Mouse (Mus musculus) small intestine, adult 2 months (tissue): ENCODE measurements around the gene Metrnl. TPM values are rescaled to one million over a fixed set of nuclear protein-coding genes. Genes with fewer than 3 reads are reported as not detected.

Experiments
- H3K27ac ChIP-seq: fragments of 200-500 bp; 2 replicates; pipeline ENCODE4 v1.5.1; 2012; ENCODE audit warnings: low read depth, low read length, control low read depth, inconsistent platforms; ENCODE audit not compliant: insufficient read depth
- H3K27me3 ChIP-seq: fragments of 200-500 bp; 2 replicates; pipeline ENCODE4 v1.6.1; 2012; ENCODE audit warnings: mild to moderate bottlenecking, moderate library complexity, low read length, inconsistent platforms; ENCODE audit not compliant: control insufficient read depth, insufficient read depth
- H3K36me3 ChIP-seq: fragments of 200-500 bp; 2 replicates; pipeline ENCODE4 v1.6.1; 2012; ENCODE audit warnings: mild to moderate bottlenecking, low read length, control low read depth, inconsistent platforms; ENCODE audit not compliant: control insufficient read depth, insufficient read depth
- H3K4me1 ChIP-seq: fragments of 200-500 bp; 2 replicates; pipeline ENCODE4 v1.6.1; 2012; ENCODE audit warnings: low read length, inconsistent platforms, mixed read lengths; ENCODE audit not compliant: control insufficient read depth, insufficient read depth, insufficient read length
- H3K4me3 ChIP-seq: fragments of 200-500 bp; 2 replicates; pipeline ENCODE4 v1.5.1; 2012; ENCODE audit warnings: low read depth, mild to moderate bottlenecking, control low read depth, inconsistent platforms, low read length, moderate library complexity
- CTCF ChIP-seq: fragments of 200-500 bp; IDR thresholded peaks from 2 replicates; pipeline ENCODE4 v1.5.1; 2012; ENCODE audit warnings: low read depth, mild to moderate bottlenecking, control low read depth, inconsistent platforms, low read length, moderate library complexity, mixed read lengths; ENCODE audit not compliant: insufficient replicate concordance, insufficient read length; ENCODE audit errors: extremely low read depth
- POLR2A ChIP-seq: fragments of 200-500 bp; IDR thresholded peaks from 2 replicates; pipeline ENCODE4 v1.6.1; 2012; ENCODE audit warnings: low read depth, mild to moderate bottlenecking, control low read depth, inconsistent platforms, low read length, moderate library complexity
- WGBS: fragments of 180-500 bp; shearing (Covaris S2); methylation state at CpG from one replicate; pipeline ENCODE4 v1.1.7; 2018; 5-methylcytosine and 5-hydroxymethylcytosine counted together
- polyA plus RNA-seq: library from polyadenylated mRNA; depleted of rRNA; stranded (reverse); fragments of >200 nt; gene quantifications from 2 replicates; pipeline ENCODE4 v1.2.3, GENCODE M21; 2012; rRNA removed

Gene Metrnl
- polyA plus RNA-seq: 150 and 219 TPM in 2 replicates

- 97% methylated on average over 5 of the region's 5 CpGs for WGBS
- H3K36me3 ChIP-seq: no peaks in the 10 kb centered on the region; the same call in 1 of the 2 replicates
- TF ChIP-seq CTCF (no peak), POLR2A (no peak)
- H3K4me3 ChIP-seq: peak within 1 kb of the TSS; percentile 91
- peaks cover 25% of the 10 kb centered on the region for H3K4me1 ChIP-seq
- H3K27me3 ChIP-seq: no peaks in the 10 kb centered on the region
- H3K27ac ChIP-seq: peak within 1 kb of the TSS; percentile 91
Measured at GRCm38 (mm10) chr11:121701244-121701643, at the start of gene Metrnl. TSS of gene Metrnl (plus strand) at chr11:121701544.

- TF ChIP-seq CTCF: no peak
- WGBS: 95% methylated on average over 9 of the region's 9 CpGs
- Histone ChIP-seq H3K36me3 (peaks cover 13% of the 10 kb centered on the region), H3K27me3 (no peaks in the 10 kb centered on the region), H3K27ac (no peak overlapping the region), H3K4me3 (no peak overlapping the region), H3K4me1 (no peaks in the 10 kb centered on the region; the same call in 1 of the 2 replicates)
Measured at GRCm38 (mm10) chr11:121651556-121651955, 49.8 kb upstream of the Metrnl start.

- Histone ChIP-seq H3K4me1 (no peaks in the 10 kb centered on the region; the same call in 1 of the 2 replicates), H3K27ac (no peak overlapping the region), H3K36me3 (peaks cover 12% of the 10 kb centered on the region), H3K4me3 (no peak overlapping the region), H3K27me3 (no peaks in the 10 kb centered on the region)
- TF ChIP-seq CTCF (no peak), POLR2A (no peak)
- 89% methylated on average over 5 of the region's 5 CpGs for WGBS
Measured at GRCm38 (mm10) chr11:121651983-121652382, 49.4 kb upstream of the Metrnl start.

- TF ChIP-seq POLR2A (no peak), CTCF (peak; percentile 75; the same call in 1 of the 2 replicates)
- Histone ChIP-seq H3K4me1 (no peaks in the 10 kb centered on the region; the same call in 1 of the 2 replicates), H3K27me3 (no peaks in the 10 kb centered on the region), H3K27ac (no peak overlapping the region), H3K36me3 (peaks cover 10% of the 10 kb centered on the region), H3K4me3 (no peak overlapping the region)
- WGBS: 51% methylated on average over 10 of the region's 10 CpGs
Measured at GRCm38 (mm10) chr11:121652547-121653305, 48.6 kb upstream of the Metrnl start.

GRCm38 (mm10) chr11:121653631-121654030, 47.7 kb upstream of the Metrnl start:
- H3K27ac ChIP-seq: no peak overlapping the region
- H3K27me3 ChIP-seq: no peaks in the 10 kb centered on the region
- H3K36me3 ChIP-seq: peaks cover 10% of the 10 kb centered on the region
- no peak overlapping the region for H3K4me3 ChIP-seq
- no peaks in the 10 kb centered on the region; the same call in 1 of the 2 replicates for H3K4me1 ChIP-seq
- TF ChIP-seq POLR2A: no peak
- no peak for TF ChIP-seq CTCF
- WGBS: 89% methylated on average over 4 of the region's 4 CpGs

- H3K27me3 ChIP-seq: no peaks in the 10 kb centered on the region
- H3K27ac ChIP-seq: no peak overlapping the region
- TF ChIP-seq CTCF (no peak), POLR2A (no peak)
- 72% methylated on average over 9 of the region's 9 CpGs for WGBS
- H3K4me1 ChIP-seq: no peaks in the 10 kb centered on the region; the same call in 1 of the 2 replicates
- no peak overlapping the region for H3K4me3 ChIP-seq
- H3K36me3 ChIP-seq: peaks cover 7% of the 10 kb centered on the region; the same call in 1 of the 2 replicates
Measured at GRCm38 (mm10) chr11:121654406-121654945, 46.9 kb upstream of the Metrnl start.

GRCm38 (mm10) chr11:121655166-121655806, 46.1 kb upstream of the Metrnl start:
- Histone ChIP-seq H3K4me1 (no peaks in the 10 kb centered on the region; the same call in 1 of the 2 replicates), H3K4me3 (no peak overlapping the region), H3K27me3 (no peaks in the 10 kb centered on the region), H3K36me3 (0 out of 2 replicates have a peak, but pooled peaks cover 5% of the 10 kb centered on the region), H3K27ac (no peak overlapping the region)
- 66% methylated on average over 6 of the region's 6 CpGs for WGBS
- TF ChIP-seq CTCF (no peak), POLR2A (no peak)
